Mouse (Mus musculus): ENCODE data around the gene Klk1b21.
"Not testable (repeated sequence)": the region's sequence is repeated elsewhere in the genome, so short reads cannot be mapped to it uniquely, and the experiment has no call there.

The Klk1b21 gene

GRCm38 (mm10) chr7:44102028-44102427 is at the start of gene Klk1b21:
Gene Klk1b21 (plus strand): TSS chr7:44102328.
- DNase-seq (ENCODE audit: extremely low spot score, low spot score), result not testable (repeated sequence)

- DNase-seq (ENCODE audit: extremely low spot score, low spot score), result no peak
These were observed 30.0 kb upstream of the Klk1b21 start for GRCm38 (mm10) chr7:44072117-44072516.

GRCm38 (mm10) chr7:44077703-44078102 is 24.4 kb upstream of the Klk1b21 start:
- DNase-seq (ENCODE audit: extremely low spot score, low spot score), result no peak

GRCm38 (mm10) chr7:44096111-44096510 is 6.0 kb upstream of the Klk1b21 start:
- no peak for DNase-seq (ENCODE audit: extremely low spot score, low spot score)

- no peak for DNase-seq (ENCODE audit: extremely low spot score, low spot score)
These were observed 10.2 kb downstream of the Klk1b21 start, which contains the start of gene Klk1b22 for GRCm38 (mm10) chr7:44112373-44112772. Gene Klk1b22 (plus strand): TSS chr7:44112673.

- no peak for DNase-seq (ENCODE audit: extremely low spot score, low spot score)
These were observed 21.3 kb downstream of the Klk1b21 start for GRCm38 (mm10) chr7:44123445-44123844.

- DNase-seq (ENCODE audit: extremely low spot score, low spot score), result no peak
These were observed 34.3 kb downstream of the Klk1b21 start, which contains the start of gene Klk1b16 for GRCm38 (mm10) chr7:44136467-44136866. Gene Klk1b16 (plus strand): TSS chr7:44136767.
